Mouse (Mus musculus): ENCODE results near the gene Dgkq. TPM values are rescaled to one million over a fixed set of nuclear protein-coding genes. Genes with fewer than 3 reads are reported as not detected.

Gene Dgkq
- polyA plus RNA-seq, 1 experiment: 0.08 TPM

DNA sequence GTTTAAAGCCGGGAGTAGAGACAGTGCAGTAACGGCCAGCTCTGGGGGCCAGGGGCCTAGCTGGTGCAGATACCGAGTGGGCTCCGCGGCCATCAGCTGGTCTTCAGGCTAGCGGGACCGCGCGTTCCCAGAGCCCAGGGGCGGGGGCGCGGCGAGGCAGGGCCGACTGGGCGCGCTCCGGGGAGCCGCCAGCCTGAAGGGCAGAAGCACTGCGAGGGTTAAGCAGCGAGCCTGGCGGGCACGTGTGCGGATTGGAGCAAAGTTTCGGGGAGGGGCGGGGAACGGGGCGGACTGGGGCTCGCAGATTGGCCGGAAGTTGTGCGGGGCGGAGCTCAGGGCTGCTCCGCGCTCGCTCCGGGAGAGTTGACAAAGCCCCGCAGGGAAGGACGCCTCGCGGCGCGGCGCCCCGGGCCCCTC, 24.4 kb upstream of the Dgkq start:
- Histone ChIP-seq H3K36me3 (ENCODE audit: control insufficient read depth) (peaks cover 4% of the 10 kb centered on the region), H3K4me1 (ENCODE audit: control insufficient read depth) (peaks cover 54% of the 10 kb centered on the region), H3K9me3 (ENCODE audit: control insufficient read depth, low read length) (no peaks in the 10 kb centered on the region), H3K4me3 (replicated peaks) (peak overlapping the region; percentile 82), H3K27me3 (ENCODE audit: control insufficient read depth) (no peaks in the 10 kb centered on the region; the same call in 1 of the 2 replicates)
- TF ChIP-seq TAL1 (IDR thresholded peaks at IDR 0.05; ENCODE audit: low read length) (no peak), GATA1 (IDR thresholded peaks at IDR 0.05; ENCODE audit: low read length) (no peak)

GRCm38 (mm10) chr5:108692271-108692670, 22.8 kb upstream of the Dgkq start, which contains the start of gene Fgfrl1:
Fgfrl1 (plus strand) TSS chr5:108692382.
- TF ChIP-seq GATA1 (IDR thresholded peaks at IDR 0.05; ENCODE audit: low read length) (no peak), TAL1 (IDR thresholded peaks at IDR 0.05; ENCODE audit: low read length) (no peak)
- peaks cover 4% of the 10 kb centered on the region for H3K36me3 ChIP-seq (ENCODE audit: control insufficient read depth)
- H3K4me3 ChIP-seq (replicated peaks): peak within 1 kb of the TSS; percentile 82
- no peaks in the 10 kb centered on the region; the same call in 1 of the 2 replicates for H3K27me3 ChIP-seq (ENCODE audit: control insufficient read depth)
- H3K4me1 ChIP-seq (ENCODE audit: control insufficient read depth): peaks cover 52% of the 10 kb centered on the region
- no peaks in the 10 kb centered on the region for H3K9me3 ChIP-seq (ENCODE audit: control insufficient read depth, low read length)

DNA sequence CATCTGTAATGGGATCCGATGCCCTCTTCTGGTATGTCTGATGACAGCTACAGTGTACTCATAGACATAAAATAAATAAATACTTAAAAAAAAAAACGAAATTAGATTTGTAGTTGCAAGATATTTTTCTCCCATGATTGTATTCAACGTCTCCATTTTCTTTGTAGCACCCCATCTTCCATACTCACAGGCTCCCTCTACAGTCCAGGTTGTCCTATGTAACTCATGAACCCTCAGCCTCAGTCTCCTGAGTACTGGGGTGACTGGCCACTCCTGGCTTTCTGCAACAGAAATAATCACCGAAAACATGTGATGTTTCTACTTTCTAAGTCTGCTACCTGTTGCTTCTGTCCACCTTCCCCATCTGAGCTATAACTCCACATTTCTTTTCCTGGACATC, 21.7 kb upstream of the Dgkq start:
- H3K4me3 ChIP-seq (replicated peaks): no peak overlapping the region
- H3K27me3 ChIP-seq (ENCODE audit: control insufficient read depth): no peaks in the 10 kb centered on the region; the same call in 1 of the 2 replicates
- H3K36me3 ChIP-seq (ENCODE audit: control insufficient read depth): peaks cover 4% of the 10 kb centered on the region
- peaks cover 46% of the 10 kb centered on the region for H3K4me1 ChIP-seq (ENCODE audit: control insufficient read depth)
- no peaks in the 10 kb centered on the region for H3K9me3 ChIP-seq (ENCODE audit: control insufficient read depth, low read length)
- no peak for TF ChIP-seq GATA1 (IDR thresholded peaks at IDR 0.05; ENCODE audit: low read length)
- no peak for TF ChIP-seq TAL1 (IDR thresholded peaks at IDR 0.05; ENCODE audit: low read length)

- Histone ChIP-seq H3K27me3 (ENCODE audit: control insufficient read depth) (no peaks in the 10 kb centered on the region; the same call in 1 of the 2 replicates), H3K4me1 (ENCODE audit: control insufficient read depth) (peaks cover 26% of the 10 kb centered on the region), H3K9me3 (ENCODE audit: control insufficient read depth, low read length) (no peaks in the 10 kb centered on the region), H3K4me3 (replicated peaks) (no peak overlapping the region), H3K36me3 (ENCODE audit: control insufficient read depth) (no peaks in the 10 kb centered on the region)
- TF ChIP-seq TAL1 (IDR thresholded peaks at IDR 0.05; ENCODE audit: low read length) (no peak), GATA1 (IDR thresholded peaks at IDR 0.05; ENCODE audit: low read length) (no peak)
Measured at GRCm38 (mm10) chr5:108689091-108689490, 19.6 kb upstream of the Dgkq start.

GRCm38 (mm10) chr5:108680871-108681270, 11.4 kb upstream of the Dgkq start:
- TF ChIP-seq TAL1 (IDR thresholded peaks at IDR 0.05; ENCODE audit: low read length) (no peak), GATA1 (IDR thresholded peaks at IDR 0.05; ENCODE audit: low read length) (no peak)
- Histone ChIP-seq H3K27me3 (ENCODE audit: control insufficient read depth) (no peaks in the 10 kb centered on the region), H3K36me3 (ENCODE audit: control insufficient read depth) (no peaks in the 10 kb centered on the region; the same call in 1 of the 2 replicates), H3K4me1 (ENCODE audit: control insufficient read depth) (peaks cover 51% of the 10 kb centered on the region), H3K9me3 (ENCODE audit: control insufficient read depth, low read length) (no peaks in the 10 kb centered on the region), H3K4me3 (replicated peaks) (no peak overlapping the region)

GRCm38 (mm10) chr5:108679909-108680308, 10.4 kb upstream of the Dgkq start:
- peaks cover 60% of the 10 kb centered on the region for H3K4me1 ChIP-seq (ENCODE audit: control insufficient read depth)
- H3K27me3 ChIP-seq (ENCODE audit: control insufficient read depth): no peaks in the 10 kb centered on the region
- TF ChIP-seq GATA1 (IDR thresholded peaks at IDR 0.05; ENCODE audit: low read length) (no peak), TAL1 (IDR thresholded peaks at IDR 0.05; ENCODE audit: low read length) (no peak)
- H3K4me3 ChIP-seq (replicated peaks): no peak overlapping the region
- no peaks in the 10 kb centered on the region for H3K9me3 ChIP-seq (ENCODE audit: control insufficient read depth, low read length)
- H3K36me3 ChIP-seq (ENCODE audit: control insufficient read depth): peaks cover 3% of the 10 kb centered on the region; the same call in 1 of the 2 replicates

DNA sequence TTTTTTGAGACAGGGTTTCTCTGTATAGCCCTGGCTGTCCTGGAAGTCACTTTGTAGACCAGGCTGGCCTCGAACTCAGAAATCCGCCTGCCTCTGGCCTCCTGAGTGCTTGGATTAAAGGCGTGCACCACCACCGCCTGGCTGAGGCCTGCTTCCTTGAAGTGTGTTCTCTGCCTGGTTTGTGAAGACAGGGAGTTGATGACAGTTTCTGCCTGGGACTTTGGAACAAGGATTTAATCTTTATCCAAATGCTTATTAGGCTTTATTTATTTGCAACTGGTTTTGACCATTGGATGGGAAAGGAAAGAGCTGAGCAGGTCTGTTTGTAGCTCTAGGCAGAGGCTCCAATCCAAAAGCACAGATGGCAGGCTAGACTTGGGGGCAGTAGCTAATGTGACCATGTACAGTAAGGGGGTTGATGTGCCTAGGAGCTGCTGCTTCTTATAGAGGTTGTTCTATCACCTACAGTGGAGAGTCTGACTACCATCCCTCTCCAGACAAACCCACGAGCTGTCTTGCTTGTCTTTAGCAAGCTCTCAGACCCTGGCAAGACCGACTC, 8.9 kb upstream of the Dgkq start:
- no peak for TF ChIP-seq TAL1 (IDR thresholded peaks at IDR 0.05; ENCODE audit: low read length)
- Histone ChIP-seq H3K4me1 (ENCODE audit: control insufficient read depth) (peaks cover 73% of the 10 kb centered on the region), H3K9me3 (ENCODE audit: control insufficient read depth, low read length) (no peaks in the 10 kb centered on the region), H3K27me3 (ENCODE audit: control insufficient read depth) (no peaks in the 10 kb centered on the region), H3K4me3 (replicated peaks) (no peak overlapping the region), H3K36me3 (ENCODE audit: control insufficient read depth) (peaks cover 15% of the 10 kb centered on the region)

- Histone ChIP-seq H3K4me1 (ENCODE audit: control insufficient read depth) (peaks cover 78% of the 10 kb centered on the region), H3K36me3 (ENCODE audit: control insufficient read depth) (peaks cover 21% of the 10 kb centered on the region), H3K4me3 (replicated peaks) (peak overlapping the region; percentile 66), H3K9me3 (ENCODE audit: control insufficient read depth, low read length) (no peaks in the 10 kb centered on the region), H3K27me3 (ENCODE audit: control insufficient read depth) (no peaks in the 10 kb centered on the region)
- TF ChIP-seq GATA1 (IDR thresholded peaks at IDR 0.05; ENCODE audit: low read length): no peak
- TF ChIP-seq TAL1 (IDR thresholded peaks at IDR 0.05; ENCODE audit: low read length): no peak
Measured at GRCm38 (mm10) chr5:108677605-108678295, 8.3 kb upstream of the Dgkq start.

- peaks cover 86% of the 10 kb centered on the region for H3K4me1 ChIP-seq (ENCODE audit: control insufficient read depth)
Measured at GRCm38 (mm10) chr5:108676772-108677498, 7.5 kb upstream of the Dgkq start.

More at GRCm38 (mm10) chr5:108676772-108677498, 7.5 kb upstream of the Dgkq start:
- peak overlapping the region; percentile 66 for H3K4me3 ChIP-seq (replicated peaks)
- peaks cover 29% of the 10 kb centered on the region for H3K36me3 ChIP-seq (ENCODE audit: control insufficient read depth)
- no peak for TF ChIP-seq GATA1 (IDR thresholded peaks at IDR 0.05; ENCODE audit: low read length)
- TF ChIP-seq TAL1 (IDR thresholded peaks at IDR 0.05; ENCODE audit: low read length): no peak
- no peaks in the 10 kb centered on the region for H3K9me3 ChIP-seq (ENCODE audit: control insufficient read depth, low read length)
- H3K27me3 ChIP-seq (ENCODE audit: control insufficient read depth): no peaks in the 10 kb centered on the region
